Mouse (Mus musculus): Measurements from ENCODE around the gene Armc9.

- TF ChIP-seq GATA1 (IDR thresholded peaks at IDR 0.05; ENCODE audit: low read length) (no peak), TAL1 (IDR thresholded peaks at IDR 0.05; ENCODE audit: low read length) (no peak)
Observed at GRCm38 (mm10) chr1:86225195-86225594, 70.6 kb downstream of the Armc9 start.
